Mouse (Mus musculus): Measurements from ENCODE around the gene Card19.

GRCm38 (mm10) chr13:49218651-49219050 lies 2.8 kb upstream of the Card19 start:
- TF ChIP-seq POLR2A (IDR thresholded peaks at IDR 0.05; ENCODE audit: control insufficient read depth, low read depth, low read length) (no peak), CTCF (IDR thresholded peaks at IDR 0.05; ENCODE audit: control insufficient read depth, insufficient read depth, insufficient replicate concordance, low read depth, low read length) (no peak)

All from testis, adult 2 months (tissue).